Mouse (Mus musculus): ENCODE measurements around the gene Ranbp3. TPM values are rescaled to one million over a fixed set of nuclear protein-coding genes. Genes with fewer than 3 reads are reported as not detected.
"Not testable (repeated sequence)": the region's sequence is repeated elsewhere in the genome, so short reads cannot be mapped to it uniquely, and the experiment has no call there.

Ranbp3 gene
- polyA plus RNA-seq, 2 experiments, result 34.2 to 42.9 TPM

DNA sequence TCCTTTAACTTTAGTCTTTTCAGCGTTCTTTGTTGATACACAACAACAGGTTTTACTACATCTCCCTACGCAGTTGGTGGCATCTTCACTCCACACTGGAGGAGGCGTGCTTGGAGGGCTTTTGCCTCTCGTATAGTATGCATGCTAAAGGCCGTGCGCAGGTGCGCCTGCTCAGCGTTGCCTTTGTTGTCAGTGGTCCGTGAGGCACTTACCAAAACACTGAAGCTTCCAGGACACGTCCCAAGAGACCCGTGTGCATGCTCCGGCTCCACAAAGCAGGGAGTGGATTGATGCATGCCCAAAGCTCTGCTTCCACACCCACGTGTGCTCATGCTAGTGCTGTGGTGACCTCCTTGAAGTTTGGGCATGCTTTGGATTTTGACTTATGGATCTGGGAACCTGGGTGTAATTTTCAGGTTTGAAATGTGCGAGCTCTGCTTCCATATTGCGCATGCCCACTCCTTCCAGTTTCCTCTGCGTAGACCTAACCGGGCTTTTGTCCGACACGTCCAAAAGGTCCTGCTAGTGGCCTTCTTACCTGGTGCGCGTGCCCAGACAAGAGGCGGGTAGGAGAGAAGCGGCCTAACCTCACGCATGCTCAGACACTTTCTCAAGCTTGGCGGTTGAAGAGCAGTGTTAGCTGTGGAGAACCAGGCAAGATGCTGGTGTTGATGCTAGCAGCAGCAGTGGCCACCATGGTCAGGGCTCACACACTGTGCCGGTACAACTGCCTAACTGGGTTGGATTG, 45.4 kb upstream of the Ranbp3 start, which contains the start of gene Catsperd:
Catsperd (plus strand) TSS at position 614 of the 748 bp plus-strand sequence.
- peaks cover 15 to 18% of the 10 kb centered on the region in 2 experiments for H3K4me1 ChIP-seq (replicated peaks; ENCODE audit: control insufficient read depth in 2 of 2, insufficient read depth in 2 of 2, low read length in 1 of 2)
- no peak within 1 kb of the TSS for H3K27ac ChIP-seq
- H3K4me2 ChIP-seq (ENCODE audit: low read depth), result peak within 1 kb of the TSS; percentile 88
- no peaks in the 10 kb centered on the region for H3K36me3 ChIP-seq (replicated peaks; ENCODE audit: control insufficient read depth, insufficient read depth, low read depth)
- 17% methylated on average over 26 of the region's 26 CpGs for WGBS (ENCODE audit: insufficient replicate concordance)
- H3K4me3 ChIP-seq (ENCODE audit: insufficient read depth in 1 of 2, low read depth in 2 of 2, low read length in 2 of 2), result peak within 1 kb of the TSS; percentile 83 to 91
- no peaks in the 10 kb centered on the region for H3K9me3 ChIP-seq (ENCODE audit: control insufficient read depth, low read length)
- DNase-seq (ENCODE audit: low read depth in 3 of 3, low spot score in 3 of 3) (no peak), ATAC-seq (ENCODE audit: insufficient read depth) (no peak)
- H3K9ac ChIP-seq (replicated peaks), result no peak within 1 kb of the TSS
- TF ChIP-seq CTCF (IDR thresholded peaks at IDR 0.05; ENCODE audit: low read depth) (no peak), EP300 (IDR thresholded peaks at IDR 0.05; ENCODE audit: low read depth) (no peak)
- no peaks in the 10 kb centered on the region; the same call in 1 of the 2 replicates for H3K27me3 ChIP-seq (ENCODE audit: control insufficient read depth, insufficient read depth, low read length)

DNA sequence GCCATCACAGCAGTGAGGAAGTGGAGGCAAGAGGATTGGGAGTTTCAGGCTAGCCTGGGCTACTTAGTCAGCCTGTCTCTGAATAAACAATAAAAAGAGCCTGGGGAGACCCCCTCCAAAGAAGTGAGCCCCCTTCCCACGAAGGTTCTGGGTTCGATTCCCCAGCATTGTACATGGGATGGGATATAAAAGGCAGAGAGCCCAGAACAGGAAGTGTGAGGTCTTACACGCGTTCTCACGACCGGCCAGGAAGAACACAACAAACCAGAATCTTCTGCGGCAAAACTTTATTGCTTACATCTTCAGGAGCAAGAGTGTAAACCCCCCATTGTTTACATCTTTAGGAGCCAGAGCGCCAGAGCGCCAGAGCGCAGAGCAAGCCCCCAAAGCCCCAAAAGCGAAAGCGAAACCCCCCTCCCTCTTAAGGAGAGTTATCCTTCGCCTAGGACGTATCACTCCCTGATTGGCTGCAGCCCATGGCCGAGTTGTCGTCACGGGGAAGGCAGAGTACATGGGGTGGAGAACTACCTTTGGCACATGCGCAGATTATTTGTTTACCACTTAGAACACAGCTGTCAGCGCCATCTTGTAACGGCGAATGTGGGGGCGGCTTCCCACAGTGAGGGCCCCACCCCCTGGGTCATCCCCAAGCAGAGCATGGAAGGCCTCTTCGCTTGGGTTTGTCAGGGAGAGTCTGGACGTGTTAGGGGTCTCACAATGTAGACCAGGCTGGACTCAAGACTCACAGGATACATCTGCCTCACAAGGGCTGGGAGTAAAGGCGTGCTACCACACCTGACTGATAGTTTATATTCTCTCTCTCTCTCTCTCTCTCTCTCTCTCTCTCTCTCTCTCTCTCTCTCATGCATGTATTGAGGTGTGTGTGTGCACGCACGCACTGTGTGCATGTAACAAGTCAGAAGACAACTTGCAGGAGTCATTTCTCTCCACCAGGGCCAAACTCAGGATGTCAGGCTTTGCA, 43.0 kb upstream of the Ranbp3 start:
- not testable (repeated sequence) for H3K9ac ChIP-seq (replicated peaks); H3K27me3 ChIP-seq (ENCODE audit: control insufficient read depth, insufficient read depth, low read length); DNase-seq (ENCODE audit: low read depth in 3 of 3, low spot score in 3 of 3); H3K4me2 ChIP-seq (ENCODE audit: low read depth); ATAC-seq (ENCODE audit: insufficient read depth); H3K36me3 ChIP-seq (replicated peaks; ENCODE audit: control insufficient read depth, insufficient read depth, low read depth); H3K4me3 ChIP-seq (ENCODE audit: insufficient read depth in 1 of 2, low read depth in 2 of 2, low read length in 2 of 2); H3K27ac ChIP-seq; H3K9me3 ChIP-seq (ENCODE audit: control insufficient read depth, low read length)
- WGBS (ENCODE audit: insufficient replicate concordance), result 68% methylated on average over 27 of the region's 27 CpGs
- H3K4me1 ChIP-seq (replicated peaks; ENCODE audit: control insufficient read depth in 2 of 2, insufficient read depth in 2 of 2, low read length in 1 of 2), result peaks cover 14 to 15% of the 10 kb centered on the region in 2 experiments

GRCm38 (mm10) chr17:56631807-56632206, 41.3 kb upstream of the Ranbp3 start:
- H3K27me3 ChIP-seq (ENCODE audit: control insufficient read depth, insufficient read depth, low read length), result no peaks in the 10 kb centered on the region; the same call in 1 of the 2 replicates
- WGBS (ENCODE audit: insufficient replicate concordance), result 33% methylated on average over 4 of the region's 4 CpGs
- H3K4me1 ChIP-seq (replicated peaks; ENCODE audit: control insufficient read depth in 2 of 2, insufficient read depth in 2 of 2, low read length in 1 of 2), result peaks cover 7 to 8% of the 10 kb centered on the region in 2 experiments
- no peaks in the 10 kb centered on the region for H3K36me3 ChIP-seq (replicated peaks; ENCODE audit: control insufficient read depth, insufficient read depth, low read depth)
- no peak overlapping the region for H3K4me2 ChIP-seq (ENCODE audit: low read depth)
- no peak overlapping the region for H3K4me3 ChIP-seq (ENCODE audit: insufficient read depth in 1 of 2, low read depth in 2 of 2, low read length in 2 of 2)
- ATAC-seq (ENCODE audit: insufficient read depth) (no peak), DNase-seq (ENCODE audit: low read depth in 3 of 3, low spot score in 3 of 3) (no peak)
- H3K9me3 ChIP-seq (ENCODE audit: control insufficient read depth, low read length), result no peaks in the 10 kb centered on the region
- no peak overlapping the region for H3K27ac ChIP-seq
- no peak overlapping the region for H3K9ac ChIP-seq (replicated peaks)
- TF ChIP-seq EP300 (IDR thresholded peaks at IDR 0.05; ENCODE audit: low read depth), result no peak
- no peak for TF ChIP-seq CTCF (IDR thresholded peaks at IDR 0.05; ENCODE audit: low read depth)

DNA sequence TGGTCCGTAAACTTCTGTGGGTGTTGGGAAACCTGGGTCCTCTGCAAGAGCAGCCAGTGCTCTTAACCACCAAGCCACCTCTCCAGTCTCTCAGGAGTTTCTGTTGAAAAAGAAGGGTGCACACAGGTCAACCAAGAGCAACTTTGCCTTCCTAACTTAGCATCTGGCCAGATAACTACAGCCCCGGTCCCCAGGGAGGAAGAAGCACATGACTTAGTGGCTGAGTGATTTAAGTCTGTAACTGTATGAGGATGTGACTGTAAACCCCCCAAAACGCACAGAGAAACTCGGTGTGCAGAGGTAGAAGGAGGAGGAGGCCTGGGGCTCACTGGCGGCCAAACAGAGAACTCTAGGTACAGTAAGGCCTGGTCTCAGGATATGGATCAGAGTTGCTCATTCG, 39.1 kb upstream of the Ranbp3 start:
- Histone ChIP-seq H3K4me2 (ENCODE audit: low read depth) (no peak overlapping the region), H3K4me3 (ENCODE audit: insufficient read depth in 1 of 2, low read depth in 2 of 2, low read length in 2 of 2) (no peak overlapping the region), H3K27ac (no peak overlapping the region), H3K36me3 (replicated peaks; ENCODE audit: control insufficient read depth, insufficient read depth, low read depth) (no peaks in the 10 kb centered on the region), H3K27me3 (ENCODE audit: control insufficient read depth, insufficient read depth, low read length) (no peaks in the 10 kb centered on the region), H3K9me3 (ENCODE audit: control insufficient read depth, low read length) (no peaks in the 10 kb centered on the region), H3K9ac (replicated peaks) (no peak overlapping the region), H3K4me1 (replicated peaks; ENCODE audit: control insufficient read depth in 2 of 2, insufficient read depth in 2 of 2, low read length in 1 of 2) (no peaks in the 10 kb centered on the region)
- TF ChIP-seq EP300 (IDR thresholded peaks at IDR 0.05; ENCODE audit: low read depth), result no peak
- TF ChIP-seq CTCF (IDR thresholded peaks at IDR 0.05; ENCODE audit: low read depth), result no peak
- WGBS (ENCODE audit: insufficient replicate concordance), result 64% methylated on average over 6 of the region's 6 CpGs
- DNase-seq (ENCODE audit: low read depth in 3 of 3, low spot score in 3 of 3) (no peak), ATAC-seq (ENCODE audit: insufficient read depth) (no peak)

GRCm38 (mm10) chr17:56643237-56643636, 29.9 kb upstream of the Ranbp3 start:
- Histone ChIP-seq H3K4me2 (ENCODE audit: low read depth) (no peak overlapping the region), H3K9ac (replicated peaks) (no peak overlapping the region)

More at GRCm38 (mm10) chr17:56643237-56643636, 29.9 kb upstream of the Ranbp3 start:
- Histone ChIP-seq H3K36me3 (replicated peaks; ENCODE audit: control insufficient read depth, insufficient read depth, low read depth) (no peaks in the 10 kb centered on the region), H3K27me3 (ENCODE audit: control insufficient read depth, insufficient read depth, low read length) (no peaks in the 10 kb centered on the region), H3K27ac (no peak overlapping the region), H3K4me1 (replicated peaks; ENCODE audit: control insufficient read depth in 2 of 2, insufficient read depth in 2 of 2, low read length in 1 of 2) (no peaks in the 10 kb centered on the region), H3K4me3 (ENCODE audit: insufficient read depth in 1 of 2, low read depth in 2 of 2, low read length in 2 of 2) (no peak overlapping the region), H3K9me3 (ENCODE audit: control insufficient read depth, low read length) (no peaks in the 10 kb centered on the region)
- TF ChIP-seq CTCF (IDR thresholded peaks at IDR 0.05; ENCODE audit: low read depth) (no peak), EP300 (IDR thresholded peaks at IDR 0.05; ENCODE audit: low read depth) (no peak)
- ATAC-seq (ENCODE audit: insufficient read depth) (no peak), DNase-seq (ENCODE audit: low read depth in 3 of 3, low spot score in 3 of 3) (no peak)
- 54% methylated on average over 4 of the region's 4 CpGs for WGBS (ENCODE audit: insufficient replicate concordance)

All from liver, embryonic 14.5 days (tissue).